Mouse (Mus musculus): Measurements from ENCODE around the gene Actb.

- TF ChIP-seq POLR2A (IDR thresholded peaks at IDR 0.05; ENCODE audit: borderline replicate concordance, extremely low read depth, insufficient read depth, insufficient read length, poor library complexity, severe bottlenecking): no peak
- peak; percentile 15; the same call in 1 of the 2 replicates for TF ChIP-seq CTCF (IDR thresholded peaks at IDR 0.05; ENCODE audit: borderline replicate concordance, extremely low read depth, insufficient read depth, insufficient read length)
Observed at GRCm38 (mm10) chr5:142869463-142869862, 37.1 kb downstream of the Actb start.
